Mouse (Mus musculus) thymus, postnatal 25 days (tissue): ENCODE data around the gene Stac.

Experiments
- DNase-seq: peaks from one replicate; pipeline ENCODE4 v3.0.0; 2022

The Stac gene

DNA sequence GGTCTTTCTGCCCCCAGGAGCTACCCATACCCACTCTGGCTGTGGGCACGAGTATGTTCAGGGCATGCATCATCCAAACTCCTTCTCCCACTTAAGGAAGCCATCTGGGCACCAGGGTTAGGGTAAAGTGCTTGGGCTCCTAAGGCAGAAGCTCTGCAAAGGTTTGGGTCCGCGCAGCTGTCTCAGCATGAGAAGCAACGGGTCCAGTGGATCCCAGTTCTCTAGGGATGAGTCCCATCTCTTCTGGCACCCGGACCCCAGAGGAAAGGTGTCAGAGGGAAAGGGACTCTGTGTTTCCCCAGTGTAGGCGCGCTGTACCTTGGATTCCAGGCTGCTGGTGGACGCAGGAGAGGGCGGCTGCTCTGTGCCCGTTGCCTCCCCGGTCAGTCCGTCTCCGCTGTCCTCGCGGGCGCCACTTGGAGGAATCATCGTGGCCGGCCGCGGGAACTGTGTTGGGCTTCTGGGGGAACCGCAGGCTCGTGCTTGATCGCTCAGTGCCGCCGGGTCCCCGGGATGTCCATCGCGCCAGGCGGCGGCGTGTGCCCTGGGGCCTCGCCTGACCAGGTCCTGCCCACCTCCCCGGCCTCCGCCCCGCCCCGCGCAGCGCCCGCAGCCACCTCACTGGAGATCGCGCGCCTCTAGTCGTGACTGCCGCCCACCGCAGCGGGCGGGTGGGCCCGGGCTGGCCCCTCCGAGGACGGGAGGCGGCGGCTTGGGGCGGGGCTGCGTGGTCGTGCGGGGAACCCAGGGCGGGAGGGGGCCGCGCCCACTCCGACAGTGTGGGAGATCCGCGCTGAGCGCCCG lies at the start of gene Stac:
Gene Stac (minus strand): TSS at position 669 of the 804 bp plus-strand sequence.
- DNase-seq = no peak

DNA sequence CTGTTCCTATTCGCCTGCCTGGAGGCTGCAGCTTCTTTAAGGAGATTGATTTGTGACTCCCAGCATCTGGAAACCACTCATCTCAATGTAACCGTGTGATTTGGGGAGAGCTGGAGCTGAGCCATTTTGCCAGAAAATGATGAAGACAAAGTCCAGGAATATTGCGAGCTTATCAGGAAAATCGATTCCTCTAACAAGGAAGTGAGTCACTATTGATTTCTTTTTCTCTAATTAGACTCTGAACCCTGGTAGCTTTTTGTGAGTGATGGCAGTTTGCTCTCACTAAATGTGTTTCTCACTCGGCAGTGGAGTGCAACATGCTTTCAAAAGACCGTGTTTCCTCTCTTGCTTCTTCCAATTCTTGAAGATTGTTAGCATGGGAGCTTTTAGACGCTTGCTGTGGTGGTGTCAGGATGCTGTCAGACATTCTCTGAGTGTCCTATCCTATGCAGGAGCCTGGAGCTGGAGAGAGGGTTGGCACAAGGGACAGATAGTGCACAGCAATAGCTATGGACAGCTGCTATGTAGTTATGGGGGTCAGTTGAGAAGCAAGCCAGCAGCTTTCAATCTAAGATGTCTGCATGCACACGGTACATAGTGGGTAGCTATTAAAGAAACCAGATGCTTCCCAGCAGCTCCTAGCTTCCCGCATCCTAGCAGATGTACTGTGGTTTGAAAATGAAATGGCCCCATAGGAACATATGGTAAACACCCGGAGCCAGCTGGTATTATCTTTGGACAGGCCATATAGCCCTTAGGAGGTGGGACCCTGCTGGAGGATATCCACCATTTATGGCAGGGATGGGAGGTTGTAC lies 49.5 kb upstream of the Stac start:
- DNase-seq = no peak

DNA sequence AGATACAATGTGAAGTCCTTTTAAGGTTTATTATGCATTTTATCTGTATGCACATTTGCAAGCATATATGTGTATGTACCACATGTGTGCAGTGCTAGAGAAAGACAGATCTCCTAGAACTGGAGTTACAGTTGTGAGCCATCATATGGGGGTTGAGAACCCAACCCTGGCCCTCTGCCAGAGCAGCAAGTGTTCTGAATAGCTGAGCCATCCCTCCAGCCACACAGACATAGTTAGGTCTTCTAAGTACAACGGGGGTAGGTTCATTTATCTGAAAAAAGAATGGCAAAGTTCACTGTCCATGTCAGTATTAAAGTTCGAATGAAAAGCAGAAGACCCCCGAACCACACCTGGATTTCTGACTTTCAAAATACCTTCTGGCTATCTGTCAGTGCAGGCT lies 48.9 kb upstream of the Stac start:
- no peak for DNase-seq

DNA sequence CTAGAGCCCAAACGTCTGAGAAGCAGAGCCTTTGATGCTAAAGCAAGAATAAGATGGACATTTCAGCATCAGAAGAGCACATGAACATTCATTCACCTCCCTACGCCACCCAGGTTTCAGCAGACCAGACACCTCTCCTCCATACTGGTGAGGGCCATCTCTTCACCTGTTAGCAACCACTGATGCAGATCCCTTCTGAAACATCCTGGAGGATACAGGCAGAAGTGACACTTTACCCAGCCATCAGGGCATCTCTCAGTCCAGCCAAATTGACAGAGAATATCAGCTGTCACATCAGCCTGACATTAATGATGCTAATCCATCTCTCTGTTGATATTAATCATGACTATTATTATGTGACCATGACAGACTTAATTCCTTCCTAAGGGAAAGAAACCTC lies 47.6 kb upstream of the Stac start:
- no peak for DNase-seq

DNA sequence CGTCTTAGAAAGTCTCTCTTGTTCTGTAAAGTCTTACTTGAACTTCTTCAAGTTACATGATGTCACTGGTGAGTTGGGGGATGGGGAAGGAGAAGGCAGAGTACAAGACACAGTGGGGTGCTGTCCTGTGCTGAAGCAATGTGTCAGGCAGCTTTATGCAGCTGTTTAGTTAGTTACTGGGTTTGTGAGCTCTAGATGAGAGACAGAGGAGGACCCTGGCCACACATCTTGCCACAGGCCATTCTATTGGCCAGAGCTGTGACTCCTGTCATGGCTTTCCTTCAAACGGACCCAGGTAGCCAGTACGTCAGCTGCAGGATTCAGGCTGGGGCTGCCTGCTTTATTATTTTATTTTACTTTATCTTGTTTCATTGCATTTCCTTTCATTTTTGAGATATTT lies 45.8 kb upstream of the Stac start:
- no peak for DNase-seq

DNA sequence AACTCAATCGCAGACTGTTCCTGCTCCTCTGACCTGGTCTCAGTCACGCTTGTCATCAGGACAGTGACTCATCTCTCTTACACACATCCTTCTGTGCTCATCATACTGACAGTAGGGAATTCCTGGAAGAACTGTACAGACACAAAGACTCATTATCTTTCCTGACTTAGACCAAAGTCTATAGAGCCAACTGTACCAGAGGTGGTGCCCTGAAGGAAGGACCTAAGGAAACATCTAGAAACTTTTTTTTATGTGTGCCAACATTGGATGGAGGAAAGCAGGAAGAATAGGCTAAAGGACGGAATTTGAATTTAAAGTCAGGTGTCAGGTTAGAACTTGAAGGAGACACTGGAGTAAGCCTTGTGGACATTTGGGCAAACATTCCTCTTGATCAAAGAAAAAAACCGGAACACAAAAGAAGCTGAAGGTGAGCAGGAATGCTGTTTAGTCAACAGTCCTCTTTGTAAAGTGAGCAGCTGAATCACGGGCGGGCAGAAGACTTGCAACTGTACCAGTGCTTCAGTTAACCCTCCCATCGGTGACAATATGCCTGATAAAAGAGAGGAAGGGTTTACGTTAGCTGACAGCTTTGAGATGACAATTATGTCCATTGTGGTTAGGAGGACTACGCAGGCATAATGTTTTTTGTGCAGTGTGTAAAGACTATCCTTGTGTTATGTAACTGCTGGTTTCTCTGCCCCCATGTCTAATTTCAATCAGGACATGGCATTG lies 42.0 kb upstream of the Stac start:
- DNase-seq = no peak

DNA sequence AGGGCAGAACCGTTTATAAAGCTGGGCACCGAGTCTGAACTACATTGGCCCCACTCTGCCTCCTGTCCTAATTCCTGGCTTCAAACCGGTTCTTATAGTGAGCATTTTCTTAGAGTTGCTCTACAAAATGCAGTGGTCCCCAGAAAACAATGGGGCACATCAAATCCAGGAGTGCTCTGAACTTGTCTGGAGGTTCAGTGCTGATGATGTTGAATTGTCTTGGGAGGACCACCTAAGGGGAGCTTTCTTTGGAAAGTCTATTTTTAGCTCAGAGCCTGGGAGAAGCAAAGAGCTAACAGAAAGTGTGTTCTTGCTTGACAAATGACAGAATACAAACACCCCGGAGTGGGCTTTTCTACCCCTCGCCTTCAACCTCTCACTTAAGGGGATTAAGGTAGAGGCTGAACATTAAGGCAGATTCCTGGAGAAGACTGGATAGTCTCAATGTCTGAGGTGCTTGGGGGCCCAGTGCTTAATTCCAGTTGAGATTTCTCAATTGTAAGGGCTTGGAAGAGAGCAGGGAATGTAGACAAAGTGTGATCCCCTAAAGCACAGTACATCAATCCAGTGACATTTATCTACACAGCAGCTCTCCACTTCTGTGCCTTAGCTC lies 34.9 kb upstream of the Stac start:
- DNase-seq = no peak

DNA sequence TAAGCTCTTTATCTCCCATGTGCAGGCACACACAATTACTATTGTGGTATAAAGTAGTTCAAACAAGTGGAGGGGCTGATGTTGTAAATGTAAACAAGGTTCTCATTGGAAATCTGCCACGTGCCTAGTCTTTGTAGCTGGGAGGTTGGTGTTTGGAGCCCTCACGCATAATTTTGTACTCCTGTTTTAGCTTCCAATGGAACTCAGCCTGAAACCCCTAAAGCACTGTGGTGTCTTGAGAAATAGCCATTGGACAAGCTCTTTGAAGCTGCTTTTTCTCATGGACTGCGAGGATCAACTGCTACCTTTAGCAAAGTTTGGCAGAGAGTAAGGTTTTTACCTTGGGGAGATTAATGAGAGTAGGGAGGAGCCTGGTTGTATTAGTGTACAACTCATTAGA lies 24.3 kb upstream of the Stac start:
- DNase-seq = no peak

DNA sequence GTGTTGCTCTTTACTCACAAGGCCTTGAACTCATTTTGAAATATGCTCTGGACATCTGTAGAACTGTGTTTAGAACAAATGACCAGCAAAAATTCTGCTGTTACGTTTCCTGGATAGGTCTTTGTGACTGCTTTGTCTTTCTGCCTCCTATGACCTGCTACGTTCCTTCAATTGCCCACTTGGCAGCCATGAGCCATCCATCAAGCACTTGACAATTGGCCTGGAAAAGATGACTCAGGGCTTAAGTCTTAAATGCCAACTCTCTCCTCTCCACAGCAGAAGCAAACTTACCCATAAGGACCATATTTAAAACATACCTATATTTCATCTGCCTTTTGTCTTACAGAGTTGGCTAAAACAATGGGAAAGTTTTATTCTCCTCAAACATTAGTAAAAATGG lies 10.0 kb upstream of the Stac start:
- no peak for DNase-seq

DNA sequence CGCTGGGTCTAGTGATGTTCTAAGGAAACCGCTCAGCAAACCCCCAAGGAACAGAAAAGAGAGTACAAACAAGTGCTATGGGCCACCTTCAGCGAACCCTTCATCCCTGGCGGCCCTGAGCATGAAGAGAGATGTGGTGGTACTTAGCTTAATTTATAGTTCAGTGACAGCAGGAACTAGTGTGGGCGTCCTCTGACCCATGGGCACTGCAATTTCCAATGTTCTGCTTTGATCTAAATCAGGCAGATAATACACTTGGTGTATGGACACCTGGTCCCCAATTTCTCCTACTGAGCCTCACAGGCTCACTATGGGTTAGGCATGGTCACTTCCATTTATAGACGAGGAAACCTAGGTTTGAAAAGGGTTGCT lies 322 bp upstream of the Stac start:
- no peak for DNase-seq

DNA sequence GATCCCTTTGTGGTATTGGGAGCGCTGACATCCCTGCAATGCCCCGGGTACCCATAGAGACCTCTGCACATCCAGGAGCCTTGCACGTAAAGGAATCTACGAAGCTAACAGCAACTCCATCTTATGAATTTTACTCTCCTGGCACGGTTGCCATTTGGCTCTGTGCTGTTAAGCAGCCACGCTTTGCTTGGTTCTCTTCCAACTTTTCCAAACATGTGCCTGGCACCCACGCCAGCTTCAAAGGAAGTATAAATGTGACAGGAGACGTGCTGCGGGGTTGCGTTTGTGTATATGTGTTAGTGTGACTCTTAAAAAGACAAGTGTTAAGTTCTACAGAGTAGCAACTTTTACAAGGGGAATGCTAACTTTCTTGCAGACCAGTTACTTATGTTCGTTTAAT lies 1.0 kb downstream of the Stac start:
- no peak for DNase-seq

DNA sequence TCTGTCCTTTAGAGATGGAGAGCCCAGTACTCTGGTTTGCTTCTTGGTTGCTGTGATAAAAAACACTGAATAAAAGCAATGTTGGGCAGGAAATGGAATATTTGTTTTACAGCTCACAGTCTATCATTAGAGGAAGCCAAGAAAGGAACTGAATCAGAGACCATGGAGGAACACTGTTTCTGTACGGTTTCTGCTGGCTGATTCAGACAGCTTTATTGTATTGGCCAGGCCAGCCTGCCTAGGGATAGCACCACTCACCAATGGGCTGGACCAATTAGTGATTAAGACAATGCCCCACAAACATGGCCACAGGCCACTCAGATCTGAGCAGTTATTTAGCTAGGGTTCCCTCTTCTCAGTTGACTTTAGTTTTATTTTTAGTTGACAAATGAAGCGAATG lies 6.0 kb downstream of the Stac start:
- no peak for DNase-seq

DNA sequence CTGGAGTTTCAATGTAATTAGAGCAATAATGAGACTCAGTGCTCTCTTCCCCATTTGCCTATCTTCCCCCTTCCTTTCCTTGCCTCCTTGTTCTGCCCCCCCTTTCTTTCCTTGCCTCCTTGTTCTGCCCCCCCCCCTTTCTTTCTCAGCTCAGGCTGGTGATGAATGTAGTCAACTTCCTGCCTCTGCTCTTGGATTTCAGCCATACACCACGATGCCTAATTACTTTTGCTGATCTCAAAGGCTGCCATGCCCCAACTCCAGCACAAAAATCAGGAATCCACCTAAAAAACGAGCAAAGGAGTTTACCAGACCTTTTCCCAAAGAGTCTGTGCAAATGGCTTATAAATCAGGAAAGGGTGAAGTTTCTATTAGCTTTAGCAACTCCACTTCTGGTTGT lies 10.6 kb downstream of the Stac start:
- DNase-seq = no peak

DNA sequence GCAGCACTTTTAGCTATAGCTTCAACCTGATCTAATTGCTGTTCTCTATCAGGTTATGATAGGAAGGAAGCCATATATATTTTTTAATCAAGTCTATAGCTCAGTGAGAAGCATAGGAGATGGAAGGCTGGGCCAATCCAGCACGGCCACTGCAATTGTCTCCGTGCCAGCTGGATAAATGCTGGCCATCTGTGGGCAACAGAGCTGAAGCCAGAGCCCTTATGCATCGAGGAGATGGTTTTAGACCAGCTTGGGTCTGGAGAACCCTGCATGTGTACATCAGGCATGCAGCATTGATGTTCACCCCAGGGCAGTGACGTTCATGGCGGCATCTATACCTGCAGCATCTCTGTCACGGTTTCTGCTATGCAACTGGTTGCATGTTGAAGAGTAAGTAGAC lies 20.3 kb downstream of the Stac start:
- DNase-seq = no peak

DNA sequence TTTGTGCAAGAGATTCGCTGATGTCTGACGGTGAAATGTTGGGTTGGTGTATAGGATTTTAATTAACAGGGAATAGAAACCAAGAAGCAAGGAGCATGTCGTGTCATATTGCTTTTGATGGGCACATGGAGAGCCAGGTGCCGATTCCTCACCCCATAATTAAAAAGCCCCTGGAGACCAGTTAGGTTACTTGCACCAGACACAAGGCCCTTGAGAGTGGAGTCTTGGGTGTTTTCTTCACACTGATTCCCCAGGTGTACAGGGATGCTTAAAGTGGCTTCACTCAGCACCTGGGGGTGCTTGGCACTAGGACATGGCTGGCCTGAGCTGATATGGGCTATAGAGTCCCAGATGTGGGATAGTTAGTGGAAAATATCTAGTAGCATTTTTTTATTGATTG lies 35.1 kb downstream of the Stac start:
- no peak for DNase-seq

DNA sequence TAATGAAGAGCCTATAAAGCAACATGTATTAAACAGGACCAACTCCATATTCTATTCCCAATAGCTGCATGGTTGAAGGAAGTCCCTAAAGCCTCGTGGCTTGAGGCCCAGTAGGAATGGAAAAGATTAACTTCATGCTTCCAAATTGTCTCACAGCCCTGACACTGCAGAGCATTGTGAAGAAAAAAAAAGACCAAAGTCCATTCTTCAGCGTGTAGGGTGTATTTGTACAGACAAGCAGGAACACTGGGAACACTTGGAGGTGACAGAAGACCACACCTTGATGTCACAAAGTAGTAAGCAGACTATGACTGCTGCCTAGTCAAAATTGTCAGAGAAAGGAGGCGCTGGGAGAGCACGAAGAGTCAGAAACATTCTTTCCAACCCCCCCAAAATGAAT lies 45.9 kb downstream of the Stac start:
- DNase-seq = no peak

DNA sequence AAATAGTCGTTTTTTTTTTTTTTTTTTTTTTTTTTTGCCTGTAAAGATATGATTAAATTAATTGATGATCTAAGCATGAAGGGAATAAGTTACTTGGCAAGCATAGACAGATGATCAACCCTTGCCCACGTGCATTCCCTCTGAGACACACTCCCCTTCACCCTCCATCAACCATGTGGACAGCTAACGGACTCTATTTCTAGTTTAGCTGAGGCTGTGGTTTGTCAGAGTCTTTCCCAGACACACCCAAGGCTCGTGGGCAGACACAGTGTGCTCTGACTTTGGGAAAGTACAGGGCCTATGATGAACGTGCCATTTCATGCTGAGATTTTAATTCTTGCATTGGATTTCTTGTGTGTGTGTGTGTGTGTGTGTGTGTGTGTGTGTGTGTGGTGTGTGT lies 46.8 kb downstream of the Stac start:
- no peak for DNase-seq

DNA sequence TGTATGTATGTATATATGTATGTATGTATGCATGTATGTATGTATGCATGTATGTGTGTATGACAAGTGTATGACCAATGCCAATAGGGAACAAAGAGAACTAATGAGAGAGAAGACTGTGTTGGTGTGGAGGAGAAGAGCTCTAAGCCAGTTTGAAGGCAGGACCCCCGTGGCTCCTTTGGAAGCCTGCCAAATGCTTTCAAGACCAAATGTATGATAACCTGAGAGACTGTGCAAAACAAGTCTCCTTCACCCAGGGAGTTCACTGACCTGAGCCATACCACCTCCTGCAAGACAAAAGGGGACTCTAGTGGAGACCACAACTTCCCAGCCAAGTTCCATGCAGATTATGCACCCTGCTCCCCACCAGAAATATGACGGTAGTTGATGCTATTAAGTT lies 52.5 kb downstream of the Stac start:
- DNase-seq = no peak

DNA sequence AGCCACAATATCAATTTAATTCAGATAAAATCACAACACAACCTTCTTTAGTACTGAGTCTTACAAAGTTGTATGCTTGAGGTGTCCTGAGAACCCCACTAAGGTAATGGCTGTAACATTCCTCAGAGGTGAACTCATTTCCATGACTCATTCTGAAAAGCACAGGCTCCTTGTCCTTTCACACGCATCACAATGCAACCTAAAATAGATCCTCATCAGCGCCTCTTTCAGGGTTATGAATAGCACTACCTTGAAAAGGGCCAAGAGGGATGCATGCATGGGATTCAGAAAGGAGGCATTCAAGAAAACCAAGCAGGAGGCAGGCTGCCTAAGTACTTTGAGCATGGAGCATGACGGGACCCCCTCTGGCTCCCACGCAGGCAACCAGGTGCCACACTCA lies 57.3 kb downstream of the Stac start:
- DNase-seq = no peak

DNA sequence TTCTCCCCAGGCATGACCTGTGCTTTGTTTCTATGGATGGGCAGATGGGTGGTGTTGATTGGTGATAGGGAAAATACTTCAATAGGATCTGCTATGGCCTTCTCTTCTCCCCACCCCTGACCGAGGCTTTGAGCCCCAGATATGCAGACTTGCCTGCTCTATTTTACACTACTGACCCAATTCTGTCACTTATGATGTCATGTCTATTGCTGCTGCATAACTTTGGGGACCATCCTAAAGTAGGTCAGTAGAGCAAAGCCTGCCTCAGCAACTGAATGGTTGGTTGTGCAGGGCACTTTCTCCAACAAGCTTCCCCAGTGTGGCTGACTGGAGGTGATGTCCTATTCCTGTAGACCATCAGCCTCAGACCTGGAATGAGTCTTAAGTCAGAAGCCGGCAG lies 69.0 kb downstream of the Stac start:
- no peak for DNase-seq

DNA sequence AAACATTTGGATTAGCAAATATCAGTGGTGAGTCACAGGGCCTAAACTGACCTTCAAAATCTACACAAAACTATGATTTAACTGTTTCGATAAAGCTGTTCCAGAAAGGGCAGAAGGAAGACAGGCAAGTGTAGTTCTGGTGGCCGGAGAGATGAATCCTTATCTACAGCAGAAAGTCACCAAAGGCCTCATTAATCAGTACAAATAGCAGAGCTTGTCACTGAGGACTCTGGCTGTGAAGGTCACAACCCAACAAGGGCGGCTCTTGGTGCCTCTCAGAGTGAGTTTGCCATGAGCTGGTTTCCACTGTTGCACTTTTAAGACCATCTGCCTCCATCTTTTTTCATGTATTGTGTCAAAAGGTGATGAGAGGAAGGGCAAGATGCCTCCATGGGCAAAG lies 78.8 kb downstream of the Stac start:
- no peak for DNase-seq

DNA sequence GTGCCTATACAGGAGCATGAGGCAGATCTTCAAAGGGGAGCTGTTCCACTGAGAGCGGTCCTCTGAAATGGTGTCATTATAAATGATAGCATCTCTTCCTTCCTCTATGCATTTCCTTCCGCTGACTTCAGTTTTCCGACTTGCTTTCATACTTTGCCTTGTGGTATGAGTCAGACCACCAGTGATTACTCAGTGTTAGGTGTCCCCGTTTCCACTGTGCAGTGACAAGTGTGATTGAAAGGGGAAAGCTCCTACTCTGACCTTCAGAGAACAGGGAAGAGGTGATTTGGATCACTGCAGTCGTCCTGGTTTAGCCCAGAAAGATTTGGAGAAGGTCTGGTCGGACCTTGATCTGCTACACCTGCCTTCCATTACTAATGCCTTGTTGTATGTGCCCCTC lies 81.4 kb downstream of the Stac start:
- no peak for DNase-seq

DNA sequence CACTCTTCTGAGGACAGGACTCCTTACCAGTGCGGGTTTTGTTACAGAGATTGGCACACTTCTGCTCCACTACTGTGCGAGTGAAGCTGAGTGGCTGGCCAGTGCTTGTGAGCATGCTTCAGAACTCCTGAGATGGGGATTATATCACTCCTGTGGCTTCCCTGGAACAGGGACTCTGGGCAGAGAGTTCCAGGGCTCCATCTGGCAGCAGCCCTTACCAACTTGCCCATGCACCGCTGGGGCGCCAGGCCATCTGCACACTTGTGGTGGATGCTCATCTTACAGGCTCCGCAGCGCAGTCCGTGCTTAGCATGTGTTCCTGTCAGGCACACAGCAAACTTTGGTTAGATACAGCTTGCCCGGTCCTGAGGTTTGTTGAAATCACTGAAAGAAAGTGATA lies 83.5 kb downstream of the Stac start:
- no peak for DNase-seq

DNA sequence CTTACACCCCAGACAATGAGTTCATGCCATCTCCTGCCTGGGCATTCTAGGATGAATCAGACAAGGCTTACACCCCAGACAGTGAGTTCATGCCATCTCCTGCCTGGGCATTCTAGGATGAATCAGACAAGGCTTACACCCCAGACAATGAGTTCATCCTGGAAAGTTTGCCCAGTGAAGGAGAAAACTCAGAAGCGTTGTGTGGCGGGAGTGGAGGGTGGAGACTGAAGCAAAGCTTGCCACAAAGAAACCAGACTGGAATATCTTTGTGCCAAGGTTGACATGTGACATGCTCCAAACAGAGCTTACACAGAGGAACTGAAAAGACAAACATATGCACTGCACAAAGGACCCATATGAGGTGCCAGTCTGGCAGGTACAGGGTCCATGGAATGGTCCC lies 102.6 kb downstream of the Stac start:
- DNase-seq = no peak
